Mouse (Mus musculus): Measurements from ENCODE around the gene Golim4.

DNA sequence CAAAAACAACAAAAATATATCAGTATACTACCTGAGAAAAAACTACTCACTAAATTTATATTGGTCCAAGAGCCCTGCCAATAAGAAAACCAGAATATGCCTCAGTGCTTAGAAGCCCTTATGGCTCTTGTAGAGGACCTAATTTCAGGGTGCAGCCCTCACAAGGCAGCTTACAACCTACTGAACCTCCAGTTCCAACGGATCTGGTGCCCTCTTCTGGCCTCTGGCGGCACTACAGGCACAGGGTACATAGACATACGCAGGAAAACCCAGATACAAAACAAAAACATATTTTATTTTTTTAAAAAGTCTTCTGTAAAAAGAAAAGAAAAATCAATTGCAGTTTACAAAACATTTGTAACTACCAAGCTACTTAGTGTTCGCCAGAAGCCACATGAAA lies 95.1 kb downstream of the Golim4 start:
- no peak for TF ChIP-seq GATA1 (IDR thresholded peaks at IDR 0.05; ENCODE audit: borderline replicate concordance, low read length)
- peak; percentile 45 for TF ChIP-seq CTCF (IDR thresholded peaks at IDR 0.05; ENCODE audit: low read depth, low read length)
- no peak for TF ChIP-seq TAL1 (conservative IDR thresholded peaks at IDR 0.05; ENCODE audit: low read depth, low read length)
- no peak for TF ChIP-seq POLR2AphosphoS5 (IDR thresholded peaks at IDR 0.05; ENCODE audit: insufficient replicate concordance, low read depth, low read length)
- TF ChIP-seq GATA2 (IDR thresholded peaks at IDR 0.05; ENCODE audit: borderline replicate concordance, low read depth, low read length) = no peak

All from G1E (cell line).